Mouse (Mus musculus) splenic B cell, adult 2 months (primary cell): ENCODE data around the gene Tmem131.
A peak's percentile ranks its signal among the peaks of the same experiment; 100 is the strongest.

Experiments
- DNase-seq: peaks from one replicate; pipeline ENCODE4 v3.0.0-alpha.2; 2011; ENCODE audit warnings: low read depth, low spot score
- H3K27me3 ChIP-seq: 2 replicates; pipeline ENCODE4 v1.6.1; 2012; ENCODE audit warnings: mild to moderate bottlenecking, low read length, moderate library complexity, mixed read lengths; ENCODE audit not compliant: control insufficient read depth, poor library complexity, insufficient read depth, severe bottlenecking
- H3K36me3 ChIP-seq: 2 replicates; pipeline ENCODE4 v1.6.1; 2012; ENCODE audit warnings: mild to moderate bottlenecking, low read length, moderate library complexity, mixed read lengths; ENCODE audit not compliant: control insufficient read depth, poor library complexity, insufficient read depth, severe bottlenecking

Gene Tmem131

GRCm38 (mm10) chr1:36796711-36797110 lies 146.8 kb downstream of the Tmem131 start:
- peak; percentile 28 for DNase-seq
- H3K27me3 ChIP-seq = no peaks in the 10 kb centered on the region
- H3K36me3 ChIP-seq = peaks cover 9% of the 10 kb centered on the region

GRCm38 (mm10) chr1:36789416-36789815 lies 154.1 kb downstream of the Tmem131 start:
- no peaks in the 10 kb centered on the region; the same call in 1 of the 2 replicates for H3K36me3 ChIP-seq
- DNase-seq = no peak

GRCm38 (mm10) chr1:36786377-36786776 lies 157.1 kb downstream of the Tmem131 start:
- H3K27me3 ChIP-seq = no peaks in the 10 kb centered on the region
- no peaks in the 10 kb centered on the region for H3K36me3 ChIP-seq
- peak; percentile 32 for DNase-seq

More at GRCm38 (mm10) chr1:36789416-36789815, 154.1 kb downstream of the Tmem131 start:
- H3K27me3 ChIP-seq = no peaks in the 10 kb centered on the region

- DNase-seq = peak; percentile 30
- H3K36me3 ChIP-seq = no peaks in the 10 kb centered on the region
- no peaks in the 10 kb centered on the region for H3K27me3 ChIP-seq
Measured at GRCm38 (mm10) chr1:36785238-36785641, 158.2 kb downstream of the Tmem131 start.

- DNase-seq = peak; percentile 81
- Histone ChIP-seq H3K36me3 (no peaks in the 10 kb centered on the region), H3K27me3 (no peaks in the 10 kb centered on the region)
Measured at GRCm38 (mm10) chr1:36784365-36785134, 158.9 kb downstream of the Tmem131 start.

GRCm38 (mm10) chr1:36782476-36782875 lies 161.0 kb downstream of the Tmem131 start:
- DNase-seq = no peak
- Histone ChIP-seq H3K27me3 (no peaks in the 10 kb centered on the region), H3K36me3 (no peaks in the 10 kb centered on the region)

- no peak for DNase-seq
- no peaks in the 10 kb centered on the region for H3K27me3 ChIP-seq
- H3K36me3 ChIP-seq = no peaks in the 10 kb centered on the region
Measured at GRCm38 (mm10) chr1:36780793-36781192, 162.7 kb downstream of the Tmem131 start.

GRCm38 (mm10) chr1:36772198-36772934 lies 171.1 kb downstream of the Tmem131 start:
- no peak for DNase-seq
- no peaks in the 10 kb centered on the region for H3K27me3 ChIP-seq
- H3K36me3 ChIP-seq = no peaks in the 10 kb centered on the region

GRCm38 (mm10) chr1:36770998-36771397 lies 172.5 kb downstream of the Tmem131 start:
- Histone ChIP-seq H3K36me3 (no peaks in the 10 kb centered on the region), H3K27me3 (no peaks in the 10 kb centered on the region)
- no peak for DNase-seq

- DNase-seq = no peak
- Histone ChIP-seq H3K36me3 (no peaks in the 10 kb centered on the region), H3K27me3 (no peaks in the 10 kb centered on the region)
Measured at GRCm38 (mm10) chr1:36769951-36770350, 173.5 kb downstream of the Tmem131 start.

- Histone ChIP-seq H3K27me3 (no peaks in the 10 kb centered on the region), H3K36me3 (no peaks in the 10 kb centered on the region)
- DNase-seq = no peak
Measured at GRCm38 (mm10) chr1:36768786-36769185, 174.7 kb downstream of the Tmem131 start.

GRCm38 (mm10) chr1:36767321-36767720 lies 176.1 kb downstream of the Tmem131 start:
- no peaks in the 10 kb centered on the region for H3K27me3 ChIP-seq
- peak; percentile 34 for DNase-seq
- H3K36me3 ChIP-seq = no peaks in the 10 kb centered on the region

GRCm38 (mm10) chr1:36766431-36767205 lies 176.8 kb downstream of the Tmem131 start:
- Histone ChIP-seq H3K27me3 (no peaks in the 10 kb centered on the region), H3K36me3 (no peaks in the 10 kb centered on the region)
- peak; percentile 25 for DNase-seq

- DNase-seq = no peak
- Histone ChIP-seq H3K27me3 (no peaks in the 10 kb centered on the region), H3K36me3 (no peaks in the 10 kb centered on the region)
Measured at GRCm38 (mm10) chr1:36761568-36761967, 181.9 kb downstream of the Tmem131 start, which contains the start of gene Zap70. Gene Zap70 (plus strand): TSS chr1:36761798.
